ENCODE assay signal across 23 mouse cellular contexts in the genomic region with DNA sequence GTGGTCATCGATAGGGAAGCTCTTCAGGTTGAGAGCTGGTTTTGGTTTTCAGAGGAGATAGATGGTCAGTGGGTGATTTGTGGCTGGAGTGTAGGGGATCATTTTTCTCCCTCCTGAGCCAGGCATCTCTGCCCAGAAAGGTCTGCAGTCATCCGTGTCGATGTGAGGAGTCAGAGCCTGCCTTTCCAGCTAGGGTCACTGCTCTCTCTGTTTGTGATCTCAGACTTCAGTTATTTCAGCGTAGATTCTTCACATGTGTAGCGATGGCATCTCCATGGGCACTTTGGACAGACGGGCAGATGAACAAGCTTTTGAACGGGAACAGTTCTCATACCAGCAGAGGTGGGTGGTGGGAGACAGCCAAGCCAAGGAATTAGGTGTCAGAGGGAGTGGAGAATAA.
DNase-seq lines count a peak whose midpoint lies in the region; ATAC-seq and TF ChIP-seq lines count a peak whose summit lies in the region.
"Had no signal": no experiment of that assay in that cellular context is flagged by ENCODE, and none has a peak within 500 bp of the region (broad histone marks: within the 10 kb centered on the region; RNA-seq: fewer than 3 reads in every experiment).

No protein-coding gene starts in this region.

- H3K9me3 ChIP-seq in heart, embryonic 10.5 days: no peaks in the 10 kb centered on the region
- no peaks in the 10 kb centered on the region for H3K9me3 ChIP-seq in kidney, postnatal 0 days (replicated peaks; ENCODE audit: low read length)
- no peaks in the 10 kb centered on the region for H3K9me3 ChIP-seq in limb, embryonic 10.5 days (replicated peaks)
- H3K9me3 ChIP-seq: embryonic facial prominence, embryonic 10.5 days; forebrain, embryonic 15.5 days; hindbrain, embryonic 15.5 days; liver, embryonic 15.5 days; lung, embryonic 15.5 days; neural tube, embryonic 12.5 days had no signal

- no peak for TF ChIP-seq CTCF in kidney, adult 2 months (conservative IDR thresholded peaks at IDR 0.05; ENCODE audit: insufficient read depth, insufficient read length, low read depth, low read length)
- TF ChIP-seq CTCF in kidney, postnatal 0 days (IDR thresholded peaks at IDR 0.05; ENCODE audit: low read depth): no peak

- no peak for TF ChIP-seq POLR2A in kidney, adult 2 months (IDR thresholded peaks at IDR 0.05; ENCODE audit: low read depth, low read length)

- ATAC-seq in kidney, postnatal 0 days (replicated peaks; ENCODE audit: low FRiP score, low read depth): peak; percentile 74
- ATAC-seq: forebrain, embryonic 15.5 days had no signal

- H3K27me3 ChIP-seq in heart, embryonic 10.5 days (ENCODE audit: insufficient read depth, poor library complexity, severe bottlenecking): no peaks in the 10 kb centered on the region
- no peaks in the 10 kb centered on the region for H3K27me3 ChIP-seq in kidney, adult 2 months (replicated peaks; ENCODE audit: control insufficient read depth, insufficient read depth, low read length)
- no peaks in the 10 kb centered on the region for H3K27me3 ChIP-seq in kidney, postnatal 0 days (ENCODE audit: insufficient read depth, low read length)
- no peaks in the 10 kb centered on the region for H3K27me3 ChIP-seq in limb, embryonic 10.5 days (ENCODE audit: low read depth, poor library complexity, severe bottlenecking)
- H3K27me3 ChIP-seq: forebrain, embryonic 15.5 days; hindbrain, embryonic 15.5 days; liver, embryonic 15.5 days; lung, embryonic 15.5 days; neural tube, embryonic 12.5 days had no signal

- DNase-seq in heart, embryonic 10.5 days (ENCODE audit: low spot score): no peak
- no peak for DNase-seq in heart, adult 9 months (ENCODE audit: low spot score in 2 of 2)
- peak; percentile 74 for DNase-seq in kidney, adult 2 months
- peak; percentile 85 for DNase-seq in kidney, postnatal 0 days (ENCODE audit: low spot score)
- DNase-seq in limb, embryonic 10.5 days (ENCODE audit: low spot score): no peak
- no peak for DNase-seq in thymus, postnatal 0 days (ENCODE audit: low spot score)
- no peak for DNase-seq in spleen, postnatal 4 days (ENCODE audit: low spot score in 2 of 2)
- DNase-seq: adrenal gland, postnatal 10 days; cerebellum, adult 2 months; left cerebral cortex, postnatal 4 days; liver; lung, postnatal 36 days; midbrain, embryonic 14.5 days; right cerebral cortex, postnatal 14 days; spleen, adult 18-20 months had no signal

- H3K27ac ChIP-seq in heart, embryonic 10.5 days: 0 out of 2 replicates have a peak overlapping the region, but pooled peaks have one; percentile 2
- H3K27ac ChIP-seq in kidney, adult 2 months (ENCODE audit: insufficient read depth, low read depth, low read length): no peak overlapping the region
- peak overlapping the region; percentile 39 for H3K27ac ChIP-seq in kidney, postnatal 0 days
- H3K27ac ChIP-seq in limb, embryonic 10.5 days: no peak overlapping the region
- H3K27ac ChIP-seq: forebrain, embryonic 15.5 days; hindbrain, embryonic 15.5 days; liver, embryonic 15.5 days; neural tube, embryonic 12.5 days had no signal

- no peak overlapping the region for H3K4me3 ChIP-seq in heart, embryonic 10.5 days
- no peak overlapping the region for H3K4me3 ChIP-seq in kidney, adult 2 months (ENCODE audit: insufficient read depth, low read depth, low read length)
- no peak overlapping the region for H3K4me3 ChIP-seq in kidney, postnatal 0 days (replicated peaks; ENCODE audit: low read depth, low read length)
- H3K4me3 ChIP-seq in limb, embryonic 10.5 days: no peak overlapping the region
- H3K4me3 ChIP-seq: embryonic facial prominence, embryonic 10.5 days; forebrain, embryonic 15.5 days; hindbrain, embryonic 15.5 days; liver, embryonic 15.5 days; lung, embryonic 15.5 days; neural tube, embryonic 12.5 days had no signal

- peaks cover 68% of the 10 kb centered on the region for H3K4me1 ChIP-seq in heart, embryonic 10.5 days
- peaks cover 30% of the 10 kb centered on the region for H3K4me1 ChIP-seq in kidney, adult 2 months (ENCODE audit: control insufficient read depth, insufficient read depth, low read length)
- peaks cover 40% of the 10 kb centered on the region for H3K4me1 ChIP-seq in kidney, postnatal 0 days (replicated peaks; ENCODE audit: insufficient read depth, low read length)
- H3K4me1 ChIP-seq in limb, embryonic 10.5 days: peaks cover 56% of the 10 kb centered on the region

- no peak overlapping the region for H3K4me2 ChIP-seq in kidney, postnatal 0 days (ENCODE audit: low read length)
- H3K4me2 ChIP-seq: forebrain, embryonic 15.5 days; heart, embryonic 11.5 days; hindbrain, embryonic 15.5 days; liver, embryonic 15.5 days; lung, embryonic 15.5 days; neural tube, embryonic 12.5 days had no signal

- no peak overlapping the region for H3K9ac ChIP-seq in kidney, postnatal 0 days (ENCODE audit: low read depth, low read length)
- H3K9ac ChIP-seq: forebrain, embryonic 15.5 days; hindbrain, embryonic 15.5 days; liver, embryonic 15.5 days; lung, embryonic 15.5 days; neural tube, embryonic 12.5 days had no signal

- peaks cover 7% of the 10 kb centered on the region; the same call in 1 of the 2 replicates for H3K36me3 ChIP-seq in heart, embryonic 10.5 days
- no peaks in the 10 kb centered on the region for H3K36me3 ChIP-seq in kidney, adult 2 months (ENCODE audit: control insufficient read depth, insufficient read depth, low read length)
- no peaks in the 10 kb centered on the region for H3K36me3 ChIP-seq in kidney, postnatal 0 days (ENCODE audit: insufficient read depth, low read length)
- H3K36me3 ChIP-seq in limb, embryonic 10.5 days: peaks cover 6% of the 10 kb centered on the region; the same call in 1 of the 2 replicates
- H3K36me3 ChIP-seq: forebrain, embryonic 15.5 days; G1E; hindbrain, embryonic 15.5 days; liver, embryonic 15.5 days; lung, embryonic 15.5 days; neural tube, embryonic 12.5 days had no signal

- WGBS in heart, embryonic 10.5 days: 80% methylated on average over 7 of the region's 7 CpGs
- 32% methylated on average over 7 of the region's 7 CpGs for WGBS in kidney, adult 2 months
- WGBS in kidney, postnatal 0 days: 34% methylated on average over 7 of the region's 7 CpGs
- WGBS in limb, embryonic 10.5 days: 83% methylated on average over 7 of the region's 7 CpGs

Comparison
In these comparisons a context has a peak if more than half of its experiments do, and no peak if none do; other contexts are left out.
1. H3K27ac ChIP-seq: peak in heart, embryonic 10.5 days (single experiment) and kidney, postnatal 0 days (single experiment); none in kidney, adult 2 months (single experiment) and limb, embryonic 10.5 days (single experiment).
2. DNase-seq: peak in kidney, adult 2 months (single experiment) and kidney, postnatal 0 days (single experiment); none in heart, embryonic 10.5 days (single experiment), heart, adult 9 months (0 of 2), limb, embryonic 10.5 days (single experiment), thymus, postnatal 0 days (single experiment) and spleen, postnatal 4 days (0 of 2).